Mouse (Mus musculus) megakaryocyte, embryonic 14.5 days (primary cell): ENCODE data around the gene Cd300lg.

Experiments used
- FLI1 ChIP-seq: IDR thresholded peaks from 2 replicates; pipeline ENCODE4 v1.6.1; 2012; ENCODE audit warnings: low read length, inconsistent platforms, mixed read lengths
- GATA1 ChIP-seq: IDR thresholded peaks from 3 replicates; pipeline ENCODE4 v1.6.1; 2012; ENCODE audit warnings: mixed read lengths, low read length, inconsistent platforms, borderline replicate concordance

DNA sequence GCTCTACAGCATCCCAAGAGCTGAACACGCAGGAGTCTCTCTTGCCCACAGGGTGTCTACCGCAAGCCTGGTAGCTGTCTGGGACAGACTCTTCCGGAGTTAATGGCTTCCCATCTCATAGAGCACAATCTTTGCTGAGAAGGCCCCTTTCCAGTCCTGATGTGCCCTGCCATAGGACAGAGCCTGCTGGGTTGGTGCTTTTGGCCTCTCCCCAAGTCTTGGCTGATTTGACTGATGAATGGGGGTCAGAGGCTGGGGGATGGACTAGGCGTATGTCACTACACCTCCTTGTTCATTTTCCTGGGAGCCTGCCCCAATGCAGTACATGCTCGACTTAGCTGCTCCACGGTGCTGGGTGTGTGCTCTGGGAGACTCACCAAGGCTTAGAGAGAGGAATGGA is 3.5 kb upstream of the Cd300lg start:
- no peak for TF ChIP-seq GATA1
- TF ChIP-seq FLI1 = no peak
